8 mouse cellular contexts compared by ENCODE assay signal in genomic region chr5:3341111-3341911, GRCm38 (mm10). TPM values are rescaled to one million over a fixed set of nuclear protein-coding genes. Genes with fewer than 3 reads are reported as not detected.
A peak's percentile ranks its signal among the peaks of the same experiment; 100 is the strongest.
DNase-seq lines count a peak whose midpoint lies in the region; ATAC-seq and TF ChIP-seq lines count a peak whose summit lies in the region.

TSS of gene Cdk6 (plus strand) at chr5:3341485.

- H3K4me1 ChIP-seq in intestine, embryonic 16.5 days (ENCODE audit: control insufficient read depth, insufficient read depth, low read length) = no peaks in the 10 kb centered on the region
- H3K4me1 ChIP-seq in limb, embryonic 14.5 days (ENCODE audit: control insufficient read depth, insufficient read depth, low read length) = no peaks in the 10 kb centered on the region
- 0 out of 2 replicates have a peak, but pooled peaks cover 17% of the 10 kb centered on the region for H3K4me1 ChIP-seq in midbrain, embryonic 14.5 days (ENCODE audit: control insufficient read depth, insufficient read depth, low read length)

- no peaks in the 10 kb centered on the region for H3K36me3 ChIP-seq in intestine, embryonic 16.5 days (ENCODE audit: control insufficient read depth, insufficient read depth, low read length)
- H3K36me3 ChIP-seq in limb, embryonic 14.5 days (ENCODE audit: control insufficient read depth, insufficient read depth, low read length) = no peaks in the 10 kb centered on the region
- no peaks in the 10 kb centered on the region for H3K36me3 ChIP-seq in midbrain, embryonic 14.5 days (ENCODE audit: control insufficient read depth, insufficient read depth, low read length)

- no peaks in the 10 kb centered on the region for H3K9me3 ChIP-seq in intestine, embryonic 16.5 days (ENCODE audit: control insufficient read depth, low read length)
- H3K9me3 ChIP-seq in limb, embryonic 14.5 days (ENCODE audit: control insufficient read depth, low read length) = no peaks in the 10 kb centered on the region
- no peaks in the 10 kb centered on the region for H3K9me3 ChIP-seq in midbrain, embryonic 14.5 days (ENCODE audit: control insufficient read depth, low read length)

- H3K27me3 ChIP-seq in intestine, embryonic 16.5 days (replicated peaks; ENCODE audit: control insufficient read depth, insufficient read depth, low read length) = no peaks in the 10 kb centered on the region
- H3K27me3 ChIP-seq in limb, embryonic 14.5 days (ENCODE audit: control insufficient read depth, insufficient read depth, low read length) = no peaks in the 10 kb centered on the region
- peaks cover 26% of the 10 kb centered on the region for H3K27me3 ChIP-seq in midbrain, embryonic 14.5 days (ENCODE audit: control insufficient read depth, insufficient read depth, low read length)

- peak; percentile 0 for DNase-seq in cerebellum, adult 11 months
- peak; percentile 63 for DNase-seq in embryo, embryonic 11 days
- peak; percentile 32 for DNase-seq in limb, embryonic 14.5 days (ENCODE audit: low spot score)
- peak; percentile 62 for DNase-seq in midbrain, embryonic 14.5 days
- peak; percentile 54 to 59 for DNase-seq in spleen, postnatal 36 days (ENCODE audit: low spot score in 2 of 2)

- no peak for TF ChIP-seq POLR2A in limb, embryonic 14.5 days (IDR thresholded peaks at IDR 0.05; ENCODE audit: borderline replicate concordance, extremely low read depth, insufficient read depth, insufficient read length)

- peak within 1 kb of the TSS; percentile 95 for H3K4me2 ChIP-seq in intestine, embryonic 16.5 days (ENCODE audit: low read depth, low read length)
- peak within 1 kb of the TSS; percentile 96 for H3K4me2 ChIP-seq in limb, embryonic 14.5 days (replicated peaks; ENCODE audit: low read depth, low read length, severe bottlenecking)
- H3K4me2 ChIP-seq in midbrain, embryonic 14.5 days (ENCODE audit: low read length) = peak within 1 kb of the TSS; percentile 90

- peak within 1 kb of the TSS; percentile 86 for H3K27ac ChIP-seq in intestine, embryonic 16.5 days (ENCODE audit: low read length)
- peak within 1 kb of the TSS; percentile 75 for H3K27ac ChIP-seq in limb, embryonic 14.5 days (replicated peaks; ENCODE audit: low read depth, low read length)
- H3K27ac ChIP-seq in midbrain, embryonic 14.5 days (replicated peaks; ENCODE audit: low read depth, low read length) = peak within 1 kb of the TSS; percentile 41; the same call in 1 of the 2 replicates

- H3K4me3 ChIP-seq in intestine, embryonic 16.5 days (ENCODE audit: low read length) = peak within 1 kb of the TSS; percentile 78
- peak within 1 kb of the TSS; percentile 61 for H3K4me3 ChIP-seq in limb, embryonic 14.5 days (replicated peaks; ENCODE audit: low read length)
- H3K4me3 ChIP-seq in midbrain, embryonic 14.5 days (replicated peaks; ENCODE audit: low read depth, low read length) = peak within 1 kb of the TSS; percentile 53

- ATAC-seq in cerebellum, adult (ENCODE audit: insufficient number of reproducible peaks, low FRiP score, low TSS enrichment) = no peak
- ATAC-seq in granulocyte monocyte progenitor cell, adult 5-6 weeks (replicated peaks; ENCODE audit: poor library complexity, severe bottlenecking) = peak; percentile 21
- peak; percentile 34 for ATAC-seq in intestine, embryonic 16.5 days
- 0 out of 2 replicates have a peak, but pooled peaks have one; percentile 16 for ATAC-seq in limb, embryonic 14.5 days (ENCODE audit: low FRiP score, low read depth)
- peak; percentile 48 for ATAC-seq in midbrain, embryonic 14.5 days (ENCODE audit: low FRiP score, low TSS enrichment)

- under 1% methylated on average over 59 of the region's 59 CpGs for WGBS in intestine, embryonic 16.5 days
- 1% methylated on average over 57 of the region's 59 CpGs for WGBS in limb, embryonic 14.5 days
- WGBS in midbrain, embryonic 14.5 days = under 1% methylated on average over 59 of the region's 59 CpGs

- peak within 1 kb of the TSS; percentile 86 for H3K9ac ChIP-seq in intestine, embryonic 16.5 days (ENCODE audit: low read depth, low read length)
- peak within 1 kb of the TSS; percentile 70 for H3K9ac ChIP-seq in limb, embryonic 14.5 days (ENCODE audit: low read depth, low read length, severe bottlenecking)
- peak within 1 kb of the TSS; percentile 57 for H3K9ac ChIP-seq in midbrain, embryonic 14.5 days (replicated peaks; ENCODE audit: low read length)

RNA-seq across cellular contexts. Expression of gene Cdk6, which starts in this region (rescaled TPM):
- 278 and 308 TPM in 2 replicates for total RNA-seq in granulocyte monocyte progenitor cell, adult 5-6 weeks (2014; fragmentation: Nextera tagmentation)
- 207 and 253 TPM in 2 replicates for total RNA-seq in granulocyte monocyte progenitor cell, adult 5-6 weeks (2017)
- polyA plus RNA-seq in intestine, embryonic 16.5 days (2015; fragmentation: Nextera tagmentation; extraction: Ambion mirVana) = 19.7 and 20.9 TPM in 2 replicates
- polyA plus RNA-seq in limb, embryonic 14.5 days (2012; rRNA removed) = 10.9 and 11.3 TPM in 2 replicates
- polyA plus RNA-seq in limb, embryonic 14.5 days (2014; fragmentation: Nextera tagmentation; extraction: Ambion mirVana) = 23.8 and 27.9 TPM in 2 replicates
- 8.7 and 15.9 TPM in 2 replicates for polyA plus RNA-seq in midbrain, embryonic 14.5 days (2014; fragmentation: Nextera tagmentation; extraction: Ambion mirVana)

Comparison
In these comparisons a context has a peak if more than half of its experiments do, and no peak if none do; other contexts are left out.
1. DNase-seq: peak in every context shown above with its lines; median percentile 63 in embryo, embryonic 11 days; 62 in midbrain, embryonic 14.5 days; 56 in spleen, postnatal 36 days; 32 in limb, embryonic 14.5 days; 0 in cerebellum, adult 11 months.